Mouse (Mus musculus): Measurements from ENCODE around the gene Ipo11. TPM values are rescaled to one million over a fixed set of nuclear protein-coding genes. Genes with fewer than 3 reads are reported as not detected.
"Not testable (repeated sequence)": the region's sequence is repeated elsewhere in the genome, so short reads cannot be mapped to it uniquely, and the experiment has no call there.

The Ipo11 gene
- polyA plus RNA-seq, 1 experiment from 2014 or later: 61.5 TPM

- ATAC-seq (replicated peaks; ENCODE audit: extremely low read depth, insufficient read depth, low FRiP score): no peak
- WGBS: 43% methylated on average over 3 of the region's 3 CpGs
Observed at GRCm38 (mm10) chr13:106913125-106913736, 23.5 kb downstream of the Ipo11 start.

GRCm38 (mm10) chr13:106910096-106910495, 26.7 kb downstream of the Ipo11 start:
- peaks cover 24% of the 10 kb centered on the region for H3K36me3 ChIP-seq (ENCODE audit: control insufficient read depth, insufficient read depth)
- no peak for ATAC-seq (replicated peaks; ENCODE audit: extremely low read depth, insufficient read depth, low FRiP score)
- H3K27ac ChIP-seq (ENCODE audit: low read length): no peak overlapping the region
- H3K4me3 ChIP-seq (ENCODE audit: low read length): no peak overlapping the region
- no peaks in the 10 kb centered on the region for H3K9me3 ChIP-seq (replicated peaks; ENCODE audit: control insufficient read depth, low read length)
- WGBS: 91% methylated on average over 10 of the region's 10 CpGs
- no peaks in the 10 kb centered on the region for H3K27me3 ChIP-seq (ENCODE audit: control insufficient read depth, insufficient read depth, low read length)
- no peak overlapping the region for H3K9ac ChIP-seq (ENCODE audit: low read length)
- no peak overlapping the region for H3K4me2 ChIP-seq (ENCODE audit: low read depth, low read length)
- no peaks in the 10 kb centered on the region for H3K4me1 ChIP-seq (ENCODE audit: control insufficient read depth, insufficient read depth, low read length)

More at GRCm38 (mm10) chr13:106913125-106913736, 23.5 kb downstream of the Ipo11 start:
- peaks cover 4% of the 10 kb centered on the region for H3K4me1 ChIP-seq (ENCODE audit: control insufficient read depth, insufficient read depth, low read length)
- peaks cover 15% of the 10 kb centered on the region for H3K36me3 ChIP-seq (ENCODE audit: control insufficient read depth, insufficient read depth)
- H3K4me3 ChIP-seq (ENCODE audit: low read length): no peak overlapping the region
- no peaks in the 10 kb centered on the region for H3K27me3 ChIP-seq (ENCODE audit: control insufficient read depth, insufficient read depth, low read length)
- no peak overlapping the region for H3K4me2 ChIP-seq (ENCODE audit: low read depth, low read length)
- H3K9me3 ChIP-seq (replicated peaks; ENCODE audit: control insufficient read depth, low read length): no peaks in the 10 kb centered on the region
- H3K27ac ChIP-seq (ENCODE audit: low read length): no peak overlapping the region
- no peak overlapping the region for H3K9ac ChIP-seq (ENCODE audit: low read length)

- 99% methylated on average over 4 of the region's 4 CpGs for WGBS
- Histone ChIP-seq H3K27ac (ENCODE audit: low read length) (no peak overlapping the region), H3K4me1 (ENCODE audit: control insufficient read depth, insufficient read depth, low read length) (peaks cover 10% of the 10 kb centered on the region), H3K9ac (ENCODE audit: low read length) (no peak overlapping the region), H3K9me3 (replicated peaks; ENCODE audit: control insufficient read depth, low read length) (no peaks in the 10 kb centered on the region), H3K36me3 (ENCODE audit: control insufficient read depth, insufficient read depth) (peaks cover 24% of the 10 kb centered on the region), H3K27me3 (ENCODE audit: control insufficient read depth, insufficient read depth, low read length) (no peaks in the 10 kb centered on the region), H3K4me2 (ENCODE audit: low read depth, low read length) (no peak overlapping the region), H3K4me3 (ENCODE audit: low read length) (no peak overlapping the region)
- no peak for ATAC-seq (replicated peaks; ENCODE audit: extremely low read depth, insufficient read depth, low FRiP score)
Observed at GRCm38 (mm10) chr13:106907273-106907672, 29.5 kb downstream of the Ipo11 start.

GRCm38 (mm10) chr13:106905154-106905553, 31.6 kb downstream of the Ipo11 start:
- not testable (repeated sequence) for H3K4me2 ChIP-seq (ENCODE audit: low read depth, low read length); H3K4me3 ChIP-seq (ENCODE audit: low read length); H3K27me3 ChIP-seq (ENCODE audit: control insufficient read depth, insufficient read depth, low read length); H3K27ac ChIP-seq (ENCODE audit: low read length); ATAC-seq (replicated peaks; ENCODE audit: extremely low read depth, insufficient read depth, low FRiP score); H3K9ac ChIP-seq (ENCODE audit: low read length); H3K9me3 ChIP-seq (replicated peaks; ENCODE audit: control insufficient read depth, low read length)
- 83% methylated on average over 6 of the region's 6 CpGs for WGBS
- Histone ChIP-seq H3K36me3 (ENCODE audit: control insufficient read depth, insufficient read depth) (peaks cover 28% of the 10 kb centered on the region), H3K4me1 (ENCODE audit: control insufficient read depth, insufficient read depth, low read length) (peaks cover 10% of the 10 kb centered on the region)

- Histone ChIP-seq H3K27ac (ENCODE audit: low read length) (no peak overlapping the region), H3K4me1 (ENCODE audit: control insufficient read depth, insufficient read depth, low read length) (peaks cover 10% of the 10 kb centered on the region), H3K9me3 (replicated peaks; ENCODE audit: control insufficient read depth, low read length) (no peaks in the 10 kb centered on the region), H3K27me3 (ENCODE audit: control insufficient read depth, insufficient read depth, low read length) (no peaks in the 10 kb centered on the region), H3K4me2 (ENCODE audit: low read depth, low read length) (no peak overlapping the region), H3K36me3 (ENCODE audit: control insufficient read depth, insufficient read depth) (peaks cover 28% of the 10 kb centered on the region), H3K9ac (ENCODE audit: low read length) (no peak overlapping the region), H3K4me3 (ENCODE audit: low read length) (no peak overlapping the region)
- 91% methylated on average over 3 of the region's 3 CpGs for WGBS
- no peak for ATAC-seq (replicated peaks; ENCODE audit: extremely low read depth, insufficient read depth, low FRiP score)
Observed at GRCm38 (mm10) chr13:106904637-106905036, 32.1 kb downstream of the Ipo11 start.

DNA sequence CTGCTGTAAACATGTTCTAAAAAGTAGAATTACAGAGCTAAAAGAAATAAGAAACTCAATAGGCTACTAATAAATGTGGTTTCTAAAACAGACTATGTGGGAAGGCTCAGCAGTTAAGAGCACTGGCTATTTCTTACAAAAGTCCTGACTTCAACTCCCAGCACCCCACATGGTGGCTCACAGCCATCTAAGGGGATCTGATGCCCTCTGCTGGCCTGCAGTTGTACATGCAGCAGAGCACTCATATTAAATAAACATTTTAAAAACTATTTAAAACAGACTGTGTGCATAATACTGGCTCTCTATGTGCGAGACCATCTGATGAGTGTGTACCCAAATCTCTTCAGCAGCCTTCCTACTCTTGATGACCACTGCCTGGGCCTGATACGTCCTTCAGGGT, 42.5 kb downstream of the Ipo11 start:
- H3K27ac ChIP-seq (ENCODE audit: low read length): no peak overlapping the region
- no peak overlapping the region for H3K4me2 ChIP-seq (ENCODE audit: low read depth, low read length)
- H3K27me3 ChIP-seq (ENCODE audit: control insufficient read depth, insufficient read depth, low read length): no peaks in the 10 kb centered on the region
- H3K4me1 ChIP-seq (ENCODE audit: control insufficient read depth, insufficient read depth, low read length): peaks cover 3% of the 10 kb centered on the region; the same call in 1 of the 2 replicates
- no peak for ATAC-seq (replicated peaks; ENCODE audit: extremely low read depth, insufficient read depth, low FRiP score)
- WGBS: 91% methylated on average over 2 of the region's 2 CpGs
- H3K9me3 ChIP-seq (replicated peaks; ENCODE audit: control insufficient read depth, low read length): peaks cover 2% of the 10 kb centered on the region; the same call in 1 of the 2 replicates
- no peak overlapping the region for H3K9ac ChIP-seq (ENCODE audit: low read length)
- H3K4me3 ChIP-seq (ENCODE audit: low read length): no peak overlapping the region
- peaks cover 13% of the 10 kb centered on the region for H3K36me3 ChIP-seq (ENCODE audit: control insufficient read depth, insufficient read depth)

- Histone ChIP-seq H3K4me3 (ENCODE audit: low read length) (no peak overlapping the region), H3K9ac (ENCODE audit: low read length) (no peak overlapping the region), H3K9me3 (replicated peaks; ENCODE audit: control insufficient read depth, low read length) (peaks cover 2% of the 10 kb centered on the region; the same call in 1 of the 2 replicates), H3K4me2 (ENCODE audit: low read depth, low read length) (no peak overlapping the region), H3K27ac (ENCODE audit: low read length) (no peak overlapping the region), H3K36me3 (ENCODE audit: control insufficient read depth, insufficient read depth) (peaks cover 12% of the 10 kb centered on the region), H3K27me3 (ENCODE audit: control insufficient read depth, insufficient read depth, low read length) (no peaks in the 10 kb centered on the region), H3K4me1 (ENCODE audit: control insufficient read depth, insufficient read depth, low read length) (peaks cover 3% of the 10 kb centered on the region; the same call in 1 of the 2 replicates)
- no peak for ATAC-seq (replicated peaks; ENCODE audit: extremely low read depth, insufficient read depth, low FRiP score)
- 89% methylated on average over 5 of the region's 5 CpGs for WGBS
Observed at GRCm38 (mm10) chr13:106893701-106894100, 43.1 kb downstream of the Ipo11 start.

GRCm38 (mm10) chr13:106893196-106893595, 43.6 kb downstream of the Ipo11 start:
- WGBS: 60% methylated on average over 9 of the region's 9 CpGs
- Histone ChIP-seq H3K4me1 (ENCODE audit: control insufficient read depth, insufficient read depth, low read length) (peaks cover 3% of the 10 kb centered on the region; the same call in 1 of the 2 replicates), H3K4me2 (ENCODE audit: low read depth, low read length) (no peak overlapping the region), H3K36me3 (ENCODE audit: control insufficient read depth, insufficient read depth) (peaks cover 11% of the 10 kb centered on the region), H3K4me3 (ENCODE audit: low read length) (no peak overlapping the region), H3K9ac (ENCODE audit: low read length) (no peak overlapping the region), H3K27ac (ENCODE audit: low read length) (no peak overlapping the region), H3K9me3 (replicated peaks; ENCODE audit: control insufficient read depth, low read length) (peaks cover 2% of the 10 kb centered on the region; the same call in 1 of the 2 replicates), H3K27me3 (ENCODE audit: control insufficient read depth, insufficient read depth, low read length) (no peaks in the 10 kb centered on the region)
- no peak for ATAC-seq (replicated peaks; ENCODE audit: extremely low read depth, insufficient read depth, low FRiP score)

DNA sequence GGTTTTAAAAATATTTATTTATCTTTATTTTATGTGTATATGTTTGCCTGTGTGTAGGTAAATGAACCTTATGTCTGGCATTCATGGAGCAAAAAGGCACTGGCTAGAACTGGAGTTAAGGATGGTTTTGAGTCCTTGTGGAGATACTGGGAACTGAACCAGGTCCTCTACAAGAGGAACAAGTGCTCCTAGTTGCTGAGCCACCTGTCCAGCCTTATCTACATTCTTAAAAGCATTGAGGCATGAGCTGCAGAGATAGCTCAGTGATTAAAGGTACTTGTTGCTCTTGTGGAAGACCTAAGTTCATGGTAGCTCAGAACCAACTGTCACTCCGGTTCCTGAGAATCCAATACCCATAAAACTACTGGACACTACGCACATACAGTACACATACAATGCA, 49.4 kb downstream of the Ipo11 start:
- H3K27me3 ChIP-seq (ENCODE audit: control insufficient read depth, insufficient read depth, low read length): no peaks in the 10 kb centered on the region
- H3K9ac ChIP-seq (ENCODE audit: low read length): no peak overlapping the region
- no peak overlapping the region for H3K27ac ChIP-seq (ENCODE audit: low read length)
- H3K4me2 ChIP-seq (ENCODE audit: low read depth, low read length): no peak overlapping the region
- 95% methylated on average over 2 of the region's 2 CpGs for WGBS
- H3K4me1 ChIP-seq (ENCODE audit: control insufficient read depth, insufficient read depth, low read length): peaks cover 3% of the 10 kb centered on the region; the same call in 1 of the 2 replicates
- no peak for ATAC-seq (replicated peaks; ENCODE audit: extremely low read depth, insufficient read depth, low FRiP score)
- H3K36me3 ChIP-seq (ENCODE audit: control insufficient read depth, insufficient read depth): peaks cover 4% of the 10 kb centered on the region
- no peak overlapping the region for H3K4me3 ChIP-seq (ENCODE audit: low read length)
- H3K9me3 ChIP-seq (replicated peaks; ENCODE audit: control insufficient read depth, low read length): no peaks in the 10 kb centered on the region
